Mouse (Mus musculus) left cerebral cortex, adult 11 months (tissue): ENCODE measurements at regions not wholly inside any gene's neighbourhood (a gene's known extent, or its start where the extent isn't known, plus 50 kb on each side); places are given as distances from the start of the nearest gene placed in this dataset.

Experiments used
- DNase-seq: peaks from one replicate; pipeline ENCODE4 v3.0.0; 2022; ENCODE audit warnings: low spot score

GRCm38 (mm10) chr8:126538136-126538535 is 55.6 kb downstream of the Irf2bp2 start:
- DNase-seq = no peak

- peak; percentile 85 for DNase-seq
Observed at GRCm38 (mm10) chr8:126536928-126537618, 56.7 kb downstream of the Irf2bp2 start.

- DNase-seq = no peak
Observed at GRCm38 (mm10) chr8:126536132-126536927, 57.5 kb downstream of the Irf2bp2 start.

- no peak for DNase-seq
Observed at GRCm38 (mm10) chr8:126532284-126532974, 57.6 kb upstream of the Tarbp1 start.

- DNase-seq = no peak
Observed at GRCm38 (mm10) chr8:126531459-126531858, 56.6 kb upstream of the Tarbp1 start.

GRCm38 (mm10) chr8:126529409-126529808 is 54.5 kb upstream of the Tarbp1 start:
- no peak for DNase-seq

- no peak for DNase-seq
Observed at GRCm38 (mm10) chr8:126528434-126529080, 53.7 kb upstream of the Tarbp1 start.

- DNase-seq = no peak
Observed at GRCm38 (mm10) chr8:126526864-126527571, 52.2 kb upstream of the Tarbp1 start.

- DNase-seq = no peak
Observed at GRCm38 (mm10) chr8:126525575-126525974, 50.7 kb upstream of the Tarbp1 start.
